ENCODE assay signal across 26 mouse cellular contexts in the genomic region with DNA sequence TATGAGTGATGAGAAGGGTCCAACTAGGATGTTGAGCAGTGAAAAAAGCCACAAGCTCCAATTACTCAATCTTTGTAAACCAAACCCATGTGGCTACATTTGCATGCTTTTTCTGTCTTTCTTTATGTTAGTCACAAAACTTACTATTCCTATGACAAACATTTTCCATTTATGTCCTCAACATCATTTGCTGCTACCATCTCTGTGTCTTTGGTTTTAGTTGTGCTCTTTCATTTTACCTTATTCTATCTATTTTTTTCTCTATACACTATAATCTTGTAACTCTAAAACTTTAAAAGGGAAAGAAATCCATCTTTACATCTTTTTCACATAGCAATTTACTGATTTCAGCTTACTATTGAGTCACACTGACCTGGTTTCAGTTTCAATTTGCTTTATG.
"Had no signal": no experiment of that assay in that cellular context is flagged by ENCODE, and none has a peak within 500 bp of the region (broad histone marks: within the 10 kb centered on the region; RNA-seq: fewer than 3 reads in every experiment).

No protein-coding gene starts in this region.

- H3K9ac ChIP-seq: heart, embryonic 12.5 days; hindbrain, embryonic 12.5 days; hindbrain, embryonic 14.5 days; limb, embryonic 12.5 days; liver, embryonic 13.5 days; liver, embryonic 15.5 days had no signal

- DNase-seq: gastrocnemius, adult 2 months; gastrocnemius, postnatal 10 days; gastrocnemius, postnatal 25 days; heart, adult 18-20 months; heart, postnatal 10 days; heart, postnatal 4 days; kidney, adult 11 months; kidney, adult 2 months; kidney, postnatal 10 days; kidney, postnatal 25 days; kidney, postnatal 4 days; liver; liver, embryonic 13.5 days had no signal

- H3K9me3 ChIP-seq: heart, embryonic 10.5 days; heart, embryonic 12.5 days; hindbrain, embryonic 10.5 days; hindbrain, embryonic 12.5 days; limb, embryonic 10.5 days; limb, embryonic 12.5 days; liver, embryonic 13.5 days; liver, embryonic 15.5 days had no signal

- H3K27me3 ChIP-seq: heart, embryonic 12.5 days; hindbrain, embryonic 12.5 days; limb, embryonic 12.5 days; liver, embryonic 13.5 days; liver, embryonic 15.5 days had no signal

- H3K36me3 ChIP-seq: heart, embryonic 10.5 days; heart, embryonic 12.5 days; hindbrain, embryonic 10.5 days; hindbrain, embryonic 12.5 days; limb, embryonic 10.5 days; limb, embryonic 12.5 days; liver, embryonic 13.5 days; liver, embryonic 15.5 days had no signal

- ATAC-seq: hindbrain, postnatal 0 days; intestine, embryonic 16.5 days had no signal

- H3K4me2 ChIP-seq: heart, embryonic 12.5 days; hindbrain, embryonic 12.5 days; hindbrain, embryonic 14.5 days; limb, embryonic 12.5 days; liver, embryonic 11.5 days; liver, embryonic 13.5 days; liver, embryonic 15.5 days had no signal

- H3K4me3 ChIP-seq: gastrocnemius, adult 2 months; heart, embryonic 10.5 days; heart, embryonic 12.5 days; hindbrain, embryonic 10.5 days; hindbrain, embryonic 12.5 days; layer of hippocampus, adult 2 months; left cerebral cortex, adult 2 months; limb, embryonic 10.5 days; limb, embryonic 12.5 days; liver, embryonic 13.5 days; liver, embryonic 15.5 days had no signal

- H3K4me1 ChIP-seq: heart, embryonic 10.5 days; heart, embryonic 12.5 days; hindbrain, embryonic 10.5 days; hindbrain, embryonic 12.5 days; limb, embryonic 10.5 days; limb, embryonic 12.5 days; liver, embryonic 13.5 days; liver, embryonic 15.5 days had no signal

- H3K27ac ChIP-seq: gastrocnemius, adult 2 months; heart, embryonic 10.5 days; hindbrain, embryonic 10.5 days; hindbrain, embryonic 12.5 days; hindbrain, embryonic 14.5 days; hindbrain, postnatal 0 days; layer of hippocampus, adult 2 months; left cerebral cortex, adult 2 months; limb, embryonic 10.5 days; limb, embryonic 12.5 days; liver, embryonic 13.5 days; liver, embryonic 15.5 days had no signal
